Mouse (Mus musculus): Measurements from ENCODE around the gene Foxr1. TPM values are rescaled to one million over a fixed set of nuclear protein-coding genes. Genes with fewer than 3 reads are reported as not detected.

Foxr1 gene
- 0.65 TPM for polyA plus RNA-seq (2015; fragmentation: Illumina TruSeq; extraction: RNeasy Lipid Tissue Mini Kit (QIAGEN cat#74804); ENCODE audit: insufficient read depth, low replicate concordance)

GRCm38 (mm10) chr9:44440961-44441360, at the start of gene Foxr1:
Foxr1 (minus strand) TSS chr9:44441136.

GRCm38 (mm10) chr9:44482552-44482951, 41.6 kb upstream of the Foxr1 start, which contains the start of gene Bcl9l:
Bcl9l (plus strand) TSS chr9:44482825.

GRCm38 (mm10) chr9:44454891-44455220, 13.9 kb upstream of the Foxr1 start, which contains the start of gene Upk2:
Upk2 (minus strand) TSS chr9:44454976.

GRCm38 (mm10) chr9:44418519-44419385, 22.2 kb downstream of the Foxr1 start, which contains the start of gene Ccdc84:
Ccdc84 (minus strand) TSS chr9:44418569.

GRCm38 (mm10) chr9:44406906-44407751, 33.8 kb downstream of the Foxr1 start, which contains the start of the genes Rps25 and Trappc4:
Rps25 (plus strand) TSS chr9:44407139.
Trappc4 (minus strand) TSS chr9:44407600.

GRCm38 (mm10) chr9:44396684-44397411, 44.1 kb downstream of the Foxr1 start, which contains the start of gene Slc37a4:
Slc37a4 (plus strand) TSS chr9:44396852.

Other genes with a start within 250 kb of the Foxr1 start
- 112 TPM for gene Cbl, start 207.1 kb downstream of the Foxr1 start, polyA plus RNA-seq (2015; fragmentation: Illumina TruSeq; extraction: RNeasy Lipid Tissue Mini Kit (QIAGEN cat#74804); ENCODE audit: insufficient read depth, low replicate concordance)
- gene Ccdc153, start 200.5 kb downstream of the Foxr1 start, polyA plus RNA-seq (2015; fragmentation: Illumina TruSeq; extraction: RNeasy Lipid Tissue Mini Kit (QIAGEN cat#74804); ENCODE audit: insufficient read depth, low replicate concordance), result not detected
- 0.10 TPM for gene Pdzd3, start 189.7 kb downstream of the Foxr1 start, polyA plus RNA-seq (2015; fragmentation: Illumina TruSeq; extraction: RNeasy Lipid Tissue Mini Kit (QIAGEN cat#74804); ENCODE audit: insufficient read depth, low replicate concordance)
- gene Nlrx1, start 172.5 kb downstream of the Foxr1 start, polyA plus RNA-seq (2015; fragmentation: Illumina TruSeq; extraction: RNeasy Lipid Tissue Mini Kit (QIAGEN cat#74804); ENCODE audit: insufficient read depth, low replicate concordance), result 2.2 TPM
- gene Abcg4, start 152.5 kb downstream of the Foxr1 start, polyA plus RNA-seq (2015; fragmentation: Illumina TruSeq; extraction: RNeasy Lipid Tissue Mini Kit (QIAGEN cat#74804); ENCODE audit: insufficient read depth, low replicate concordance), result 1.8 TPM
- gene Hinfp, start 135.5 kb downstream of the Foxr1 start, polyA plus RNA-seq (2015; fragmentation: Illumina TruSeq; extraction: RNeasy Lipid Tissue Mini Kit (QIAGEN cat#74804); ENCODE audit: insufficient read depth, low replicate concordance), result 40.4 TPM
- 5.9 TPM for gene C2cd2l, start 120.9 kb downstream of the Foxr1 start, polyA plus RNA-seq (2015; fragmentation: Illumina TruSeq; extraction: RNeasy Lipid Tissue Mini Kit (QIAGEN cat#74804); ENCODE audit: insufficient read depth, low replicate concordance)
- 16.7 TPM for gene Dpagt1, start 115.1 kb downstream of the Foxr1 start, polyA plus RNA-seq (2015; fragmentation: Illumina TruSeq; extraction: RNeasy Lipid Tissue Mini Kit (QIAGEN cat#74804); ENCODE audit: insufficient read depth, low replicate concordance)
- gene H2afx, start 106.4 kb downstream of the Foxr1 start, polyA plus RNA-seq (2015; fragmentation: Illumina TruSeq; extraction: RNeasy Lipid Tissue Mini Kit (QIAGEN cat#74804); ENCODE audit: insufficient read depth, low replicate concordance), result 18.5 TPM
- 79.9 TPM for gene Hmbs, start 96.9 kb downstream of the Foxr1 start, polyA plus RNA-seq (2015; fragmentation: Illumina TruSeq; extraction: RNeasy Lipid Tissue Mini Kit (QIAGEN cat#74804); ENCODE audit: insufficient read depth, low replicate concordance)
- 50.6 TPM for gene Vps11, start 79.5 kb downstream of the Foxr1 start, polyA plus RNA-seq (2015; fragmentation: Illumina TruSeq; extraction: RNeasy Lipid Tissue Mini Kit (QIAGEN cat#74804); ENCODE audit: insufficient read depth, low replicate concordance)
- gene Hyou1, start 61.6 kb downstream of the Foxr1 start, polyA plus RNA-seq (2015; fragmentation: Illumina TruSeq; extraction: RNeasy Lipid Tissue Mini Kit (QIAGEN cat#74804); ENCODE audit: insufficient read depth, low replicate concordance), result 55.2 TPM
- 15.4 TPM for gene Slc37a4, start 44.3 kb downstream of the Foxr1 start, polyA plus RNA-seq (2015; fragmentation: Illumina TruSeq; extraction: RNeasy Lipid Tissue Mini Kit (QIAGEN cat#74804); ENCODE audit: insufficient read depth, low replicate concordance)
- 4,145 TPM for gene Rps25, start 34.0 kb downstream of the Foxr1 start, polyA plus RNA-seq (2015; fragmentation: Illumina TruSeq; extraction: RNeasy Lipid Tissue Mini Kit (QIAGEN cat#74804); ENCODE audit: insufficient read depth, low replicate concordance)
- 70.1 TPM for gene Trappc4, start 33.5 kb downstream of the Foxr1 start, polyA plus RNA-seq (2015; fragmentation: Illumina TruSeq; extraction: RNeasy Lipid Tissue Mini Kit (QIAGEN cat#74804); ENCODE audit: insufficient read depth, low replicate concordance)
- 54.6 TPM for gene Ccdc84, start 22.6 kb downstream of the Foxr1 start, polyA plus RNA-seq (2015; fragmentation: Illumina TruSeq; extraction: RNeasy Lipid Tissue Mini Kit (QIAGEN cat#74804); ENCODE audit: insufficient read depth, low replicate concordance)
- not detected for gene Upk2, start 13.8 kb upstream of the Foxr1 start, polyA plus RNA-seq (2015; fragmentation: Illumina TruSeq; extraction: RNeasy Lipid Tissue Mini Kit (QIAGEN cat#74804); ENCODE audit: insufficient read depth, low replicate concordance)
- 6.5 TPM for gene Bcl9l, start 41.7 kb upstream of the Foxr1 start, polyA plus RNA-seq (2015; fragmentation: Illumina TruSeq; extraction: RNeasy Lipid Tissue Mini Kit (QIAGEN cat#74804); ENCODE audit: insufficient read depth, low replicate concordance)
- gene Cxcr5, start 120.7 kb upstream of the Foxr1 start, polyA plus RNA-seq (2015; fragmentation: Illumina TruSeq; extraction: RNeasy Lipid Tissue Mini Kit (QIAGEN cat#74804); ENCODE audit: insufficient read depth, low replicate concordance), result 193 TPM
- 235 TPM for gene Ddx6, start 163.8 kb upstream of the Foxr1 start, polyA plus RNA-seq (2015; fragmentation: Illumina TruSeq; extraction: RNeasy Lipid Tissue Mini Kit (QIAGEN cat#74804); ENCODE audit: insufficient read depth, low replicate concordance)
- not detected for gene Treh, start 232.1 kb upstream of the Foxr1 start, polyA plus RNA-seq (2015; fragmentation: Illumina TruSeq; extraction: RNeasy Lipid Tissue Mini Kit (QIAGEN cat#74804); ENCODE audit: insufficient read depth, low replicate concordance)

Data from spleen, adult 10 weeks (tissue).